Mouse (Mus musculus) thymus, adult 2 months (tissue): Measurements from ENCODE around the gene Rims3.

ENCODE experiments used
- CTCF ChIP-seq: fragments of 200-500 bp; IDR thresholded peaks from 2 replicates; pipeline ENCODE4 v1.5.1; 2012; ENCODE audit warnings: mild to moderate bottlenecking, control low read depth, low read length, moderate library complexity, borderline replicate concordance; ENCODE audit not compliant: control insufficient read depth, poor library complexity, insufficient read depth; ENCODE audit errors: extremely low read depth
- POLR2A ChIP-seq: fragments of 200-500 bp; IDR thresholded peaks from 2 replicates; pipeline ENCODE4 v1.6.1; 2012; ENCODE audit warnings: mild to moderate bottlenecking, low read length, control low read depth, moderate library complexity; ENCODE audit not compliant: control insufficient read depth, poor library complexity, insufficient read depth; ENCODE audit errors: extremely low read depth

DNA sequence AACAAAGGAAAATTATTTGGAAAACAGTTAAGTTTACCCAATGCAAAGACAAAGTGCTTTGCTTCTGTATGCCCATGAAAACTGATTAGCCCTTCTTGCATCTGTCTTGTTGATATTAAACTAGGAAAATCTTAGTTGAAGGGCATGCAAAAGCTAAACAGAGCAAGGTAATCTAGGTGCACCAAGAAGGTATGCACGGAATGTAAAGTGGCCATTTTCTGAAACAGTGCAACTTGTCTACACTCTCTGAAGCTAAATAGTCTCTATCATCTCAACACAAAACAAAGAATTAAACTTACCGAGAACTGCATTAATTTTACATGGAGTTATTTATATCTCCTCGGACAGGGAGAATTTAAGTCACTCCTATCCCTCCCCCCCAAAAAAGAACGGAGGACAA lies 39.5 kb upstream of the Rims3 start:
- TF ChIP-seq POLR2A, result no peak
- TF ChIP-seq CTCF, result no peak
